Mouse (Mus musculus) liver, embryonic 14.5 days (tissue): ENCODE data around the gene Rab35.

Experiments
- CTCF ChIP-seq: IDR thresholded peaks from 2 replicates; pipeline ENCODE4 v1.5.1; 2016; ENCODE audit warnings: antibody characterized with exemption, low read depth, control low read depth
- EP300 ChIP-seq: IDR thresholded peaks from 2 replicates; pipeline ENCODE4 v1.6.1; 2016; ENCODE audit warnings: antibody characterized with exemption, low read depth

DNA sequence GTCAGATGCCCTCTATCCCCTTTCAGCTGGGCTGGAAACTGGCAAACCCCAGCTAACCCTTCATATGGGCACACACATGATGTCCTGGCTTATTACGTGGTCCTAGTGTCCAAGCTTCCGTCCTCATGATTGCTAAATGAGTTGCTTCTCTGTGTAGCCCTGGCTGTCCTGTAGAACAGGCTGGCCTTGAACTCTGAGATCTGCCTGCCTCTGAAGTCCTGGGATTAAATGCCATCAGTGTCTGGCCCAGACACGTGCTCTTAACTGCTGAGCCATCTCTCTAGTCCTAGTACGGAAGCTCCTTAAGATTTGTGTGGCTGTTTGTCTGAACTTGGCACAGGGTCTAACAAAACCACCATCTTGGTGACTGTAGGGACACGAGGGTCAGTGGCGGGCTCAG lies 28.1 kb upstream of the Rab35 start:
- TF ChIP-seq EP300, result no peak
- no peak for TF ChIP-seq CTCF
